Mouse (Mus musculus) liver, adult 2 months (tissue): Measurements from ENCODE around the gene Rasa4.

ENCODE experiments used
- CTCF ChIP-seq: fragments of 200-500 bp; IDR thresholded peaks from 2 replicates; pipeline ENCODE4 v1.5.1; 2011; ENCODE audit warnings: low read depth, low read length, control low read depth
- POLR2A ChIP-seq: fragments of 200-500 bp; IDR thresholded peaks from 2 replicates; pipeline ENCODE4 v1.6.1; 2011; ENCODE audit warnings: low read length, control low read depth; ENCODE audit not compliant: insufficient read depth; ENCODE audit errors: extremely low read depth

DNA sequence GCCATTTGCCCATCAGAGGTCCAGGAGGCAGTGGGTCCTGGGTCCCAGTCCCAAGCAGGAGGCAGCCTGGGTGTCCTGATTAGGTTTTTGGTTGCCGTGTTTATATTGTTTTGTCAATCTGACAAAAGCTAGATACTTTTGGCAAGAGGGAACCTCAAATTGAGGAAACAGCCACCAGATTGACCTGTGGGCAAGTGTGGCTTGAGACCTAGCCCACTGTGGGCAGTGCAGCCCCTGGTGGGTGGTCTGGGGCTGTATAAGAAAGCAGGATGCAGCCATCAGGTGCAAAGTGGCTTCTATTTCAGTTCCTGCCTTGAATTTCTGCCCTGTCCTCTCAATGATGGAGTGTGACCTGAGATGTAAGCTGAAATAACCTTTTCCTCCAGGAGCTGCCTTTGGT is 48.4 kb upstream of the Rasa4 start:
- no peak for TF ChIP-seq CTCF
- TF ChIP-seq POLR2A = no peak
